Mouse (Mus musculus): ENCODE results near the gene 4930452B06Rik. TPM values are rescaled to one million over a fixed set of nuclear protein-coding genes. Genes with fewer than 3 reads are reported as not detected.

The 4930452B06Rik gene
- polyA plus RNA-seq, 1 experiment from 2014 or later: 2.9 TPM

GRCm38 (mm10) chr14:8494952-8495351 is 171.1 kb downstream of the 4930452B06Rik start:
- H3K4me2 ChIP-seq (ENCODE audit: low read depth, low read length): no peak overlapping the region
- H3K9ac ChIP-seq (replicated peaks): no peak overlapping the region
- ATAC-seq (no peak), DNase-seq (no peak)
- no peak overlapping the region for H3K4me3 ChIP-seq (ENCODE audit: low read depth, low read length)
- H3K27me3 ChIP-seq (ENCODE audit: insufficient read depth, low read length): no peaks in the 10 kb centered on the region
- no peaks in the 10 kb centered on the region for H3K9me3 ChIP-seq (ENCODE audit: low read length)
- no peak for TF ChIP-seq EP300 (IDR thresholded peaks at IDR 0.05; ENCODE audit: low read depth)
- TF ChIP-seq CTCF (IDR thresholded peaks at IDR 0.05; ENCODE audit: low read depth): no peak
- H3K36me3 ChIP-seq (replicated peaks; ENCODE audit: insufficient read depth, low read length): no peaks in the 10 kb centered on the region
- no peaks in the 10 kb centered on the region for H3K4me1 ChIP-seq (ENCODE audit: insufficient read depth)
- H3K27ac ChIP-seq (ENCODE audit: low read depth): no peak overlapping the region
- 67% methylated on average over 4 of the region's 4 CpGs for WGBS (ENCODE audit: insufficient replicate concordance)

GRCm38 (mm10) chr14:8494260-8494659 is 171.8 kb downstream of the 4930452B06Rik start:
- Histone ChIP-seq H3K9me3 (ENCODE audit: low read length) (no peaks in the 10 kb centered on the region), H3K27me3 (ENCODE audit: insufficient read depth, low read length) (no peaks in the 10 kb centered on the region), H3K4me1 (ENCODE audit: insufficient read depth) (no peaks in the 10 kb centered on the region), H3K36me3 (replicated peaks; ENCODE audit: insufficient read depth, low read length) (no peaks in the 10 kb centered on the region), H3K4me3 (ENCODE audit: low read depth, low read length) (no peak overlapping the region), H3K27ac (ENCODE audit: low read depth) (no peak overlapping the region), H3K4me2 (ENCODE audit: low read depth, low read length) (no peak overlapping the region), H3K9ac (replicated peaks) (no peak overlapping the region)
- ATAC-seq (no peak), DNase-seq (no peak)
- WGBS (ENCODE audit: insufficient replicate concordance): 67% methylated on average over 1 of the region's 1 CpGs
- TF ChIP-seq CTCF (IDR thresholded peaks at IDR 0.05; ENCODE audit: low read depth): no peak
- no peak for TF ChIP-seq EP300 (IDR thresholded peaks at IDR 0.05; ENCODE audit: low read depth)

- TF ChIP-seq CTCF (IDR thresholded peaks at IDR 0.05; ENCODE audit: low read depth): no peak
- TF ChIP-seq EP300 (IDR thresholded peaks at IDR 0.05; ENCODE audit: low read depth): no peak
- Histone ChIP-seq H3K9ac (replicated peaks) (no peak overlapping the region), H3K36me3 (replicated peaks; ENCODE audit: insufficient read depth, low read length) (no peaks in the 10 kb centered on the region; the same call in 1 of the 2 replicates), H3K4me1 (ENCODE audit: insufficient read depth) (no peaks in the 10 kb centered on the region), H3K4me2 (ENCODE audit: low read depth, low read length) (no peak overlapping the region), H3K4me3 (ENCODE audit: low read depth, low read length) (no peak overlapping the region), H3K9me3 (ENCODE audit: low read length) (no peaks in the 10 kb centered on the region), H3K27ac (ENCODE audit: low read depth) (no peak overlapping the region), H3K27me3 (ENCODE audit: insufficient read depth, low read length) (no peaks in the 10 kb centered on the region)
- ATAC-seq (no peak), DNase-seq (no peak)
- WGBS (ENCODE audit: insufficient replicate concordance): 84% methylated on average over 5 of the region's 5 CpGs
These were observed 187.9 kb downstream of the 4930452B06Rik start for GRCm38 (mm10) chr14:8478098-8478497.

GRCm38 (mm10) chr14:8477348-8477747 is 188.7 kb downstream of the 4930452B06Rik start:
- 74% methylated on average over 8 of the region's 8 CpGs for WGBS (ENCODE audit: insufficient replicate concordance)
- no peak overlapping the region for H3K27ac ChIP-seq (ENCODE audit: low read depth)
- no peaks in the 10 kb centered on the region for H3K4me1 ChIP-seq (ENCODE audit: insufficient read depth)
- H3K4me3 ChIP-seq (ENCODE audit: low read depth, low read length): no peak overlapping the region
- DNase-seq: no peak
- H3K27me3 ChIP-seq (ENCODE audit: insufficient read depth, low read length): no peaks in the 10 kb centered on the region
- H3K36me3 ChIP-seq (replicated peaks; ENCODE audit: insufficient read depth, low read length): no peaks in the 10 kb centered on the region; the same call in 1 of the 2 replicates
- H3K9me3 ChIP-seq (ENCODE audit: low read length): no peaks in the 10 kb centered on the region
- ATAC-seq: no peak
- TF ChIP-seq EP300 (IDR thresholded peaks at IDR 0.05; ENCODE audit: low read depth): no peak
- no peak for TF ChIP-seq CTCF (IDR thresholded peaks at IDR 0.05; ENCODE audit: low read depth)
- no peak overlapping the region for H3K9ac ChIP-seq (replicated peaks)
- no peak overlapping the region for H3K4me2 ChIP-seq (ENCODE audit: low read depth, low read length)

GRCm38 (mm10) chr14:8476606-8477005 is 189.4 kb downstream of the 4930452B06Rik start:
- Histone ChIP-seq H3K4me1 (ENCODE audit: insufficient read depth) (no peaks in the 10 kb centered on the region), H3K4me2 (ENCODE audit: low read depth, low read length) (no peak overlapping the region), H3K9ac (replicated peaks) (no peak overlapping the region), H3K9me3 (ENCODE audit: low read length) (no peaks in the 10 kb centered on the region), H3K4me3 (ENCODE audit: low read depth, low read length) (no peak overlapping the region), H3K36me3 (replicated peaks; ENCODE audit: insufficient read depth, low read length) (no peaks in the 10 kb centered on the region; the same call in 1 of the 2 replicates), H3K27ac (ENCODE audit: low read depth) (no peak overlapping the region), H3K27me3 (ENCODE audit: insufficient read depth, low read length) (no peaks in the 10 kb centered on the region)
- ATAC-seq: no peak
- TF ChIP-seq CTCF (IDR thresholded peaks at IDR 0.05; ENCODE audit: low read depth) (0 out of 2 replicates have a peak, but pooled peaks have one; percentile 25), EP300 (IDR thresholded peaks at IDR 0.05; ENCODE audit: low read depth) (no peak)
- DNase-seq: no peak
- WGBS (ENCODE audit: insufficient replicate concordance): 58% methylated on average over 3 of the region's 3 CpGs

GRCm38 (mm10) chr14:8475851-8476250 is 190.2 kb downstream of the 4930452B06Rik start:
- WGBS (ENCODE audit: insufficient replicate concordance): 86% methylated on average over 5 of the region's 5 CpGs
- Histone ChIP-seq H3K4me2 (ENCODE audit: low read depth, low read length) (no peak overlapping the region), H3K27ac (ENCODE audit: low read depth) (no peak overlapping the region), H3K9me3 (ENCODE audit: low read length) (no peaks in the 10 kb centered on the region), H3K27me3 (ENCODE audit: insufficient read depth, low read length) (no peaks in the 10 kb centered on the region), H3K4me3 (ENCODE audit: low read depth, low read length) (no peak overlapping the region), H3K9ac (replicated peaks) (no peak overlapping the region), H3K4me1 (ENCODE audit: insufficient read depth) (no peaks in the 10 kb centered on the region), H3K36me3 (replicated peaks; ENCODE audit: insufficient read depth, low read length) (no peaks in the 10 kb centered on the region; the same call in 1 of the 2 replicates)
- no peak for DNase-seq
- TF ChIP-seq CTCF (IDR thresholded peaks at IDR 0.05; ENCODE audit: low read depth) (no peak), EP300 (IDR thresholded peaks at IDR 0.05; ENCODE audit: low read depth) (no peak)
- ATAC-seq: no peak

GRCm38 (mm10) chr14:8472884-8473283 is 193.2 kb downstream of the 4930452B06Rik start:
- H3K27me3 ChIP-seq (ENCODE audit: insufficient read depth, low read length): no peaks in the 10 kb centered on the region
- DNase-seq (no peak), ATAC-seq (no peak)
- H3K4me3 ChIP-seq (ENCODE audit: low read depth, low read length): no peak overlapping the region
- whole genome bisulfite sequencing (ENCODE audit: insufficient replicate concordance): 52% methylated on average over 2 of the region's 2 CpGs
- no peak overlapping the region for H3K9ac ChIP-seq (replicated peaks)
- H3K9me3 ChIP-seq (ENCODE audit: low read length): no peaks in the 10 kb centered on the region
- no peak for TF ChIP-seq CTCF (IDR thresholded peaks at IDR 0.05; ENCODE audit: low read depth)
- no peak overlapping the region for H3K4me2 ChIP-seq (ENCODE audit: low read depth, low read length)
- no peaks in the 10 kb centered on the region for H3K4me1 ChIP-seq (ENCODE audit: insufficient read depth)
- H3K27ac ChIP-seq (ENCODE audit: low read depth): no peak overlapping the region
- H3K36me3 ChIP-seq (replicated peaks; ENCODE audit: insufficient read depth, low read length): no peaks in the 10 kb centered on the region
